Mouse (Mus musculus) 416B (cell line): ENCODE results near the gene Zdhhc9.
A peak's percentile ranks its signal among the peaks of the same experiment; 100 is the strongest.

Experiments used
- DNase-seq: peaks from one replicate; pipeline ENCODE4 v3.0.0; 2011; ENCODE audit warnings: low read depth

Gene Zdhhc9

GRCm38 (mm10) chrX:48170368-48170767, 38.3 kb downstream of the Zdhhc9 start:
- DNase-seq, result peak; percentile 21

GRCm38 (mm10) chrX:48169892-48170291, 38.8 kb downstream of the Zdhhc9 start:
- no peak for DNase-seq

GRCm38 (mm10) chrX:48158229-48158919, 50.3 kb downstream of the Zdhhc9 start:
- DNase-seq, result peak; percentile 20

- DNase-seq, result no peak
These were observed 51.3 kb downstream of the Zdhhc9 start for GRCm38 (mm10) chrX:48157396-48157795.

- no peak for DNase-seq
These were observed 53.2 kb downstream of the Zdhhc9 start for GRCm38 (mm10) chrX:48155489-48155888.

GRCm38 (mm10) chrX:48153949-48154348, 54.7 kb downstream of the Zdhhc9 start:
- DNase-seq, result no peak

- DNase-seq, result peak; percentile 95
These were observed 55.3 kb downstream of the Zdhhc9 start for GRCm38 (mm10) chrX:48153414-48153813.

GRCm38 (mm10) chrX:48152106-48152505, 56.6 kb downstream of the Zdhhc9 start:
- DNase-seq, result no peak

- peak; percentile 73 for DNase-seq
These were observed 60.9 kb downstream of the Zdhhc9 start for GRCm38 (mm10) chrX:48147741-48148186.

- DNase-seq, result no peak
These were observed 61.5 kb downstream of the Zdhhc9 start for GRCm38 (mm10) chrX:48147226-48147625.

- DNase-seq, result peak; percentile 89
These were observed 62.4 kb downstream of the Zdhhc9 start, which contains the start of gene Sash3 for GRCm38 (mm10) chrX:48146262-48146661. Gene Sash3, plus strand, starts transcription at chrX:48146436.

- peak; percentile 92 for DNase-seq
These were observed 65.0 kb downstream of the Zdhhc9 start for GRCm38 (mm10) chrX:48143415-48144335.

- no peak for DNase-seq
These were observed 67.2 kb downstream of the Zdhhc9 start for GRCm38 (mm10) chrX:48141481-48141880.

GRCm38 (mm10) chrX:48140286-48140877, 68.3 kb downstream of the Zdhhc9 start:
- peak; percentile 35 for DNase-seq

- no peak for DNase-seq
These were observed 69.1 kb downstream of the Zdhhc9 start for GRCm38 (mm10) chrX:48139368-48140285.

- DNase-seq, result peak; percentile 95
These were observed 70.0 kb downstream of the Zdhhc9 start for GRCm38 (mm10) chrX:48138539-48139275.

GRCm38 (mm10) chrX:48138011-48138410, 70.7 kb downstream of the Zdhhc9 start:
- no peak for DNase-seq

GRCm38 (mm10) chrX:48136935-48137334, 71.7 kb downstream of the Zdhhc9 start:
- peak; percentile 40 for DNase-seq

GRCm38 (mm10) chrX:48129167-48129566, 79.5 kb downstream of the Zdhhc9 start:
- peak; percentile 77 for DNase-seq

GRCm38 (mm10) chrX:48127502-48128218, 81.0 kb downstream of the Zdhhc9 start:
- peak; percentile 59 for DNase-seq
